Mouse (Mus musculus) cerebellum, adult 8-10 months (tissue): ENCODE measurements around the gene Ckap2.

Experiments
- DNase-seq: peaks from one replicate; pipeline ENCODE4 v3.0.0; 2022

Ckap2 gene

GRCm38 (mm10) chr8:22147706-22148366 is 37.8 kb downstream of the Ckap2 start:
- DNase-seq = no peak

- no peak for DNase-seq
These were observed 39.8 kb downstream of the Ckap2 start for GRCm38 (mm10) chr8:22145831-22146230.

- no peak for DNase-seq
These were observed 41.7 kb downstream of the Ckap2 start for GRCm38 (mm10) chr8:22143764-22144491.

- no peak for DNase-seq
These were observed 43.0 kb downstream of the Ckap2 start for GRCm38 (mm10) chr8:22142592-22142991.

GRCm38 (mm10) chr8:22141836-22142385 is 43.7 kb downstream of the Ckap2 start:
- no peak for DNase-seq

- DNase-seq = peak; percentile 28
These were observed 49.2 kb downstream of the Ckap2 start for GRCm38 (mm10) chr8:22136462-22136861.

GRCm38 (mm10) chr8:22134750-22135135 is 50.9 kb downstream of the Ckap2 start:
- no peak for DNase-seq

- DNase-seq = no peak
These were observed 51.4 kb downstream of the Ckap2 start for GRCm38 (mm10) chr8:22134078-22134749.

GRCm38 (mm10) chr8:22132062-22132461 is 53.6 kb downstream of the Ckap2 start:
- DNase-seq = no peak

- DNase-seq = no peak
These were observed 61.1 kb downstream of the Ckap2 start, which contains the start of gene Nek5 for GRCm38 (mm10) chr8:22124220-22125152. Nek5 (minus strand) TSS chr8:22125053.
